Mouse (Mus musculus) stomach, embryonic 16.5 days (tissue): ENCODE results near the gene Aldh5a1. TPM values are rescaled to one million over a fixed set of nuclear protein-coding genes. Genes with fewer than 3 reads are reported as not detected.

Experiments
- ATAC-seq: fragments of 200-750 bp; cut with Nextera tagmentation; 2 replicates; pipeline ENCODE4 v1.8.0; 2017; ENCODE audit warnings: moderate number of reproducible peaks, moderate TSS enrichment; ENCODE audit not compliant: insufficient read depth, low FRiP score
- H3K27ac ChIP-seq: fragments of 300-500 bp; sonication (generic); 2 replicates; pipeline ENCODE4 v1.5.1; 2014; ENCODE audit warnings: low read length
- H3K27me3 ChIP-seq: fragments of 300-500 bp; sonication (generic); 2 replicates; pipeline ENCODE4 v1.6.1; 2014; ENCODE audit warnings: low read length, control low read depth, mixed read lengths; ENCODE audit not compliant: control insufficient read depth, insufficient read depth
- H3K36me3 ChIP-seq: fragments of 300-500 bp; sonication (generic); 2 replicates; pipeline ENCODE4 v1.6.1; 2014; ENCODE audit warnings: low read length; ENCODE audit not compliant: control insufficient read depth, insufficient read depth
- H3K4me1 ChIP-seq: fragments of 300-500 bp; sonication (generic); 2 replicates; pipeline ENCODE4 v1.6.1; 2014; ENCODE audit warnings: low read length, control low read depth, mixed read lengths; ENCODE audit not compliant: control insufficient read depth, insufficient read depth
- H3K4me2 ChIP-seq: fragments of 300-500 bp; sonication (generic); 2 replicates; pipeline ENCODE4 v1.6.1; 2014; ENCODE audit warnings: low read depth, low read length, mixed read lengths
- H3K4me3 ChIP-seq: fragments of 300-500 bp; sonication (generic); replicated peaks from 2 replicates; pipeline ENCODE4 v1.5.1; 2014; ENCODE audit warnings: mild to moderate bottlenecking, low read length
- H3K9ac ChIP-seq: fragments of 300-500 bp; sonication (generic); 2 replicates; pipeline ENCODE4 v1.6.1; 2014; ENCODE audit warnings: low read length
- H3K9me3 ChIP-seq: fragments of 300-500 bp; sonication (generic); replicated peaks from 2 replicates; pipeline ENCODE4 v1.6.1; 2016; ENCODE audit warnings: low read length, control low read depth; ENCODE audit not compliant: control insufficient read depth
- WGBS: fragments of 180-500 bp; shearing (Covaris S2); extraction: QIAGEN DNeasy Blood & Tissue Kit; methylation state at CpG from one replicate; pipeline ENCODE4 v1.1.7; 2014; 5-methylcytosine and 5-hydroxymethylcytosine counted together
- polyA plus RNA-seq: library from polyadenylated mRNA; unstranded; fragments of >200 nt; fragmentation: Nextera tagmentation; extraction: Ambion mirVana; gene quantifications from 2 replicates; pipeline ENCODE4 v1.2.1, GENCODE M21; 2015

Aldh5a1 gene
- polyA plus RNA-seq, 1 experiment from 2014 or later, result 7.6 TPM

DNA sequence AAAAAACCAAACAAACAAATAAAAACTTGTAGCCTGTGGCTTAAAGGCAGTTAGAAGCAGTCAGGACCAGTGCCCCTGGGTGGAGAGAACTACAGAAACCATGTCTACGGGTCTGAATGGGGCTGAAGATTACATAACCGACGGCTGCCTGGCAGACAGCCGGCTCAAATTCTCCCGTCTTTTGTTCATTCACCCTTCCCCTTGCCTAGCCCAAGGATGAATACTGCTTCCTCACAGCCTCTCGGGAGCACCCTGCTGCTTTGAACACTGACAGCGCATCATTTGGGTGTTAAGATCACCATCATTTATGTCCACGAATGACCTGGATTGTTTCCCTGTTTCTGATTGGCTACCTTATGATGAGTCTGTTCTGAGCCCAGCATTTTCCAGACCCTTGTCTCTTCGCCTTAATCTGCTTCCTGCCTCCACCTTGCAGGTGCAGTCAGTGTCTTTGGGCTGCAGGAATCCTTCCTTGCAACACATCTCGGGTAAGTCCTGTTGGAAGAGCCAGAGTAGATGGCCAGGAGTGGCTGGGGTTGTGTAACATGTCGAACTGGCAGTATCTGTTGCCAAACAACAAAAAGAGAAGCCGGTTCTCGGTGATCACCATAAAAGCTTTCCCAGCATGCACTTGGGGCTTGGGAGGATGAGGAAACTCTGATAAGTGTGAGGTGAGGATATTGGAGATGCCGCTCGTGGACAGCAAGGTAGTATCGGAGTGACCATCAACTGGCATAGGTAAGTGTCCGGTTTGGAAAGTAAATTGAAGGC lies 5.2 kb upstream of the Aldh5a1 start, which contains the start of gene Gpld1:
Gene Gpld1, plus strand, starts transcription at position 641 of the 771 bp plus-strand sequence.
- 59% methylated on average over 17 of the region's 17 CpGs for WGBS
- ATAC-seq, result no peak
- no peaks in the 10 kb centered on the region for H3K27me3 ChIP-seq
- no peaks in the 10 kb centered on the region for H3K36me3 ChIP-seq
- no peaks in the 10 kb centered on the region for H3K9me3 ChIP-seq
- peaks cover 11% of the 10 kb centered on the region for H3K4me1 ChIP-seq
- H3K4me3 ChIP-seq, result no peak within 1 kb of the TSS
- no peak within 1 kb of the TSS for H3K27ac ChIP-seq
- no peak within 1 kb of the TSS for H3K9ac ChIP-seq
- H3K4me2 ChIP-seq, result no peak within 1 kb of the TSS

- H3K4me2 ChIP-seq, result no peak overlapping the region
- H3K9me3 ChIP-seq, result 0 out of 2 replicates have a peak, but pooled peaks cover 2% of the 10 kb centered on the region
- 87% methylated on average over 9 of the region's 9 CpGs for WGBS
- H3K4me1 ChIP-seq, result peaks cover 15% of the 10 kb centered on the region
- H3K9ac ChIP-seq, result no peak overlapping the region
- H3K27ac ChIP-seq, result no peak overlapping the region
- no peak overlapping the region for H3K4me3 ChIP-seq
- 0 out of 2 replicates have a peak, but pooled peaks cover 2% of the 10 kb centered on the region for H3K36me3 ChIP-seq
- no peaks in the 10 kb centered on the region for H3K27me3 ChIP-seq
- no peak for ATAC-seq
Observed at GRCm38 (mm10) chr13:24939472-24939871, 2.0 kb upstream of the Aldh5a1 start.

DNA sequence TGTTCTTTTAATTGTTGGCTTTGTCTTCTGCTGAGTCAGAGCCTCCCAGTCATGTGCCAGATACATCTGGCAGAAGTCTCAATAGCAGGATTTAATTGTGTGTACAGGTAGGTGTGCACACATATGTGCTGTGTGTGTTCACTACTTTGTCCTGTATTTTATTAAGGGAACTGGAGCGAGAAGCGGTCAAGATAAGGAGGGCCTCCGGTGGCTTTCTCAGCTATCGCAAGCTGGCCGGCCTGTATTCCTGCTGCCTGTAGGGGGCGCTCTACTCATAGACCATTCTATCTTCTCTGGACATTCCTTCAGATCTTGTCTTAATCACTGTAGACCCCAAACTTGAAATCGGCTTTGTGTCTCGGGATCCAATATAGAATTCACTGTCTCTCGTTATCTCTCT lies 1.2 kb upstream of the Aldh5a1 start:
- H3K36me3 ChIP-seq, result 0 out of 2 replicates have a peak, but pooled peaks cover 2% of the 10 kb centered on the region
- H3K9me3 ChIP-seq, result peaks cover 5% of the 10 kb centered on the region; the same call in 1 of the 2 replicates
- WGBS, result 33% methylated on average over 9 of the region's 9 CpGs
- peak overlapping the region; percentile 68; the same call in 1 of the 2 replicates for H3K4me3 ChIP-seq
- H3K4me2 ChIP-seq, result peak overlapping the region; percentile 56
- H3K9ac ChIP-seq, result no peak overlapping the region
- H3K27me3 ChIP-seq, result no peaks in the 10 kb centered on the region
- peaks cover 15% of the 10 kb centered on the region for H3K4me1 ChIP-seq
- no peak overlapping the region for H3K27ac ChIP-seq
- no peak; the same call in 1 of the 2 replicates for ATAC-seq

DNA sequence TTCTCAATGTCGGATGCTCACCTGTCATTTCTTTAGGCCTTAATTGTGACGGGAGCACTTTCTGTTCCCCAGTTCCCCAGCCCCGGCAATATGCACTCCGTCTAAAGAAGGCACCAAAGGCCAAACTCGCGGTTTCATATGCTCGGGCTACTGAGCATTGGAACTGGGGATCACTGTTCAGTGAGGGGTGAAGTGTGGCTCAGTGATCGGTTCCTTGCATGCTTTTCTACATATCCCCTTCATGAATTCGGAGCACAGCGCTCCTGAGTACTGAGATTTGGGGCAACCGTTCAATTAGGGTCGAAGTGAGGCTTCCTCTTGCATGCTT lies 342 bp upstream of the Aldh5a1 start:
- Histone ChIP-seq H3K9me3 (peaks cover 5% of the 10 kb centered on the region; the same call in 1 of the 2 replicates), H3K27me3 (no peaks in the 10 kb centered on the region), H3K27ac (peak overlapping the region; percentile 90), H3K9ac (peak overlapping the region; percentile 95), H3K36me3 (0 out of 2 replicates have a peak, but pooled peaks cover 2% of the 10 kb centered on the region), H3K4me3 (peak overlapping the region; percentile 68), H3K4me2 (peak overlapping the region; percentile 56), H3K4me1 (peaks cover 15% of the 10 kb centered on the region)
- ATAC-seq, result peak; percentile 23; the same call in 1 of the 2 replicates
- 15% methylated on average over 12 of the region's 12 CpGs for WGBS

DNA sequence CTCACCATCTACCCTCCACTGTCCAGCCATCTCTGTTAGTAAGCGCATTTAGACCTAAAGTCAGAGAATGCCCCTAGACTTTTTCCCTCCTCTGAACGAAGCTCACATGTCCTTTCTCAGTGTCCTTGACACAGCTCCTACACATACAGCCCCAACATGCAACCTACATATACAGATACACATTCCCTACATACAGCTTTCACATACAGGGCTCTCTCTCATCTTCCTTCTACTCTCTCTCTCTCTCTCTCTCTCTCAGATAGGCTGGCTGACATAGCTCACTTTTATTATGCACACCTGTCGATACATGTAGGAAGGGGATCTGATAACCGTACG lies 721 bp downstream of the Aldh5a1 start:
- Histone ChIP-seq H3K27ac (peak overlapping the region; percentile 90), H3K4me1 (peaks cover 15% of the 10 kb centered on the region), H3K27me3 (no peaks in the 10 kb centered on the region), H3K4me2 (peak overlapping the region; percentile 56), H3K36me3 (0 out of 2 replicates have a peak, but pooled peaks cover 2% of the 10 kb centered on the region), H3K4me3 (peak overlapping the region; percentile 68), H3K9ac (peak overlapping the region; percentile 95), H3K9me3 (peaks cover 5% of the 10 kb centered on the region; the same call in 1 of the 2 replicates)
- WGBS, result 29% methylated on average over 5 of the region's 5 CpGs
- peak; percentile 17; the same call in 1 of the 2 replicates for ATAC-seq

DNA sequence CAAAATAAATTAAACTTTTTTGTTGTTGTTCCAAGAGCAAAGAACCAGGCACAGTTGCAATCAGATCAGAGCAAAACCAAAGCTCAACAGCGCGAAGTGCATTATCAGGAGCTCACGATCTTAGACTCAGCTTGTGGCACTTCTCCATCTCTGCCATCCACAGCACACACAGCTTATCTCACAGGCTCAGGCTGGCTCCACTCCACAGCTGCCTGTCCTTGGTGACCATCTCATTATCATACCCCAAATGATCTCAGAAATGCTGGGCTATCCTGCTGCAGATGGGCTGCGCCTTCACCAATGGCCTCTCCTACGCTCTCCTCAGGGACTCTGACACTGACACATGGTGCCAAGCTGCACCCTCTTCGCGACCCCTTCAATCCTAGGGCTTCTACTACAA lies 4.3 kb downstream of the Aldh5a1 start:
- Histone ChIP-seq H3K9me3 (peaks cover 5% of the 10 kb centered on the region; the same call in 1 of the 2 replicates), H3K4me1 (peaks cover 13% of the 10 kb centered on the region), H3K9ac (no peak overlapping the region), H3K27me3 (no peaks in the 10 kb centered on the region), H3K4me3 (no peak overlapping the region), H3K36me3 (0 out of 2 replicates have a peak, but pooled peaks cover 2% of the 10 kb centered on the region), H3K4me2 (no peak overlapping the region), H3K27ac (no peak overlapping the region)
- 93% methylated on average over 7 of the region's 7 CpGs for WGBS
- ATAC-seq, result no peak

DNA sequence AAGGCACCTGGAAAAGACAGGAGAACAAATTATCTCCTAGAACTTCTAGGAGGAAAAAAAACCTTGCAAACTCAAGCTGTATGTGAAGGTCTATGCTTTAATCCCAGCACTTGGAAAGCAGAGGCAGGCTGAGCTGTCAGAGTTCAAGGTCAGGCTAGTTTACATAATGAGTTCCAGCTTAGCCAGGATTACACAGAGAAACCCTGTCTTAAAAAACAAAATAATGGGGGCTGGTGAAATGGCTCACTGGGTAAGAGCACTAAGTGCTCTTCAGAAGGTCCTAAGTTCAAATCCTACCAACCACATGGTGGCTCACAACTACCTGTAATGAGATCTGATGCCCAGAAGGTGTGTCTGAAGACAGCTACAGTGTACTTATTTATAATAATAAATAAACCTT lies 6.9 kb downstream of the Aldh5a1 start:
- Histone ChIP-seq H3K4me3 (no peak overlapping the region), H3K4me2 (no peak overlapping the region), H3K9me3 (peaks cover 5% of the 10 kb centered on the region; the same call in 1 of the 2 replicates)

GRCm38 (mm10) chr13:24923991-24924390 lies 13.5 kb downstream of the Aldh5a1 start:
- H3K36me3 ChIP-seq, result no peaks in the 10 kb centered on the region
- H3K4me3 ChIP-seq, result no peak overlapping the region
- H3K9me3 ChIP-seq, result no peaks in the 10 kb centered on the region
- H3K4me2 ChIP-seq, result no peak overlapping the region
- no peaks in the 10 kb centered on the region for H3K27me3 ChIP-seq
- H3K4me1 ChIP-seq, result no peaks in the 10 kb centered on the region
- WGBS, result 83% methylated on average over 5 of the region's 5 CpGs
- H3K9ac ChIP-seq, result no peak overlapping the region
- ATAC-seq, result no peak
- no peak overlapping the region for H3K27ac ChIP-seq

More for the DNA sequence above, 6.9 kb downstream of the Aldh5a1 start:
- Histone ChIP-seq H3K27me3 (no peaks in the 10 kb centered on the region), H3K36me3 (0 out of 2 replicates have a peak, but pooled peaks cover 2% of the 10 kb centered on the region), H3K27ac (no peak overlapping the region), H3K9ac (no peak overlapping the region), H3K4me1 (no peaks in the 10 kb centered on the region)
- ATAC-seq, result no peak

- no peaks in the 10 kb centered on the region for H3K9me3 ChIP-seq
- H3K27ac ChIP-seq, result no peak overlapping the region
- no peaks in the 10 kb centered on the region for H3K27me3 ChIP-seq
- H3K9ac ChIP-seq, result no peak overlapping the region
- peaks cover 4% of the 10 kb centered on the region; the same call in 1 of the 2 replicates for H3K36me3 ChIP-seq
- H3K4me1 ChIP-seq, result no peaks in the 10 kb centered on the region
- ATAC-seq, result no peak
- no peak overlapping the region for H3K4me2 ChIP-seq
- no peak overlapping the region for H3K4me3 ChIP-seq
- 60% methylated on average over 6 of the region's 6 CpGs for WGBS
Observed at GRCm38 (mm10) chr13:24921281-24921680, 16.2 kb downstream of the Aldh5a1 start.
